Mouse (Mus musculus): ENCODE measurements around the gene Cgrrf1. TPM values are rescaled to one million over a fixed set of nuclear protein-coding genes. Genes with fewer than 3 reads are reported as not detected.
A peak's percentile ranks its signal among the peaks of the same experiment; 100 is the strongest.

The Cgrrf1 gene
- polyA plus RNA-seq, 1 experiment from 2014 or later, result 21.7 TPM

DNA sequence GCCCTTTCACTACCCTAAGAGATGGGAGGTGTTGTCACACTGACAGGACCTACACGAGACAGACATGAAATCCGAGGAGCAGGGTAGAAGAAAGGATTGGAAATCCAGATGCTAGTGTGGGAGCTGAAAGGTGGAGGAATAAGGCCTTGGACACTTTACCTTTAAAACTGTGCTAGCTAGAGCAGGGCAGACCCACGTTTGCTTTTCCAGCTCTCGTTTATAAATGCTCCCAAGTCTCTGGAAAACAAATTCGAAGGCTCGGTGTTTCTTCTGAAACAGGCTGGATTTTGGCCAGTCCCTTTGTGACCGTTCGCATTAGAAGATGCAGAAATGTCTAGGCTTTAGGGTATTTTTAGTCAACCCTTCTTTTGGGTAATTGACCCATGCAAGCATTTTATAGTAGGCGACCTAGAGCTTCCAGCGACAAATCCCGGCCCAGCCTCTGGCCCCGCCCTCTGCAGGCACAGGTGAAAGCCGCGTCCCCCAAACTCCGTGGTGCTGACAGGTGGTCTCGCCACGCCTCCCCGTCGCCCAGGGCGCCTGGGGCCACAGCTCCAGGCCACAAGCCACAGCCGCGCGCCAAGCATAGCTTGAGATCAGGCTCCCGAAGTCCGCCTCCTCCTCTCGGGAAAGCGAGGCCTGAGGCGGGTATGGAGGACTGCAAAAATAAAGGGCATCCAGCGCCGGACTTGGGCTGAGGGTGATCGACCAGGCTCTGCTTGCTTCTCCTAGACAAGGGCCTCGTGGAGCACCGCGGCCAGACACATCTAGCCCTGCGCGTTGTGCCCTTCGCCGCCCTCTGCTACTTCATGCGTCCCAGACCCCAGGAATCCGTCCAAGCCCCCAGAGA is 49.9 kb downstream of the Cgrrf1 start:
- H3K4me3 ChIP-seq, result peak overlapping the region; percentile 53
- H3K9me3 ChIP-seq (replicated peaks), result no peaks in the 10 kb centered on the region
- H3K27ac ChIP-seq, result no peak overlapping the region
- ATAC-seq, result peak; percentile 17; the same call in 1 of the 2 replicates
- WGBS (ENCODE audit: insufficient replicate concordance), result 10% methylated on average over 40 of the region's 40 CpGs
- peaks cover 74% of the 10 kb centered on the region for H3K27me3 ChIP-seq (replicated peaks)
- peaks cover 33% of the 10 kb centered on the region for H3K4me1 ChIP-seq
- H3K9ac ChIP-seq, result peak overlapping the region; percentile 41; the same call in 1 of the 2 replicates
- H3K36me3 ChIP-seq, result no peaks in the 10 kb centered on the region
- H3K4me2 ChIP-seq, result peak overlapping the region; percentile 74

- ATAC-seq, result peak; percentile 57
- no peaks in the 10 kb centered on the region for H3K9me3 ChIP-seq (replicated peaks)
- peak within 1 kb of the TSS; percentile 53 for H3K4me3 ChIP-seq
- peak within 1 kb of the TSS; percentile 41 for H3K9ac ChIP-seq
- H3K4me2 ChIP-seq, result peak within 1 kb of the TSS; percentile 74
- 2% methylated on average over 47 of the region's 54 CpGs for WGBS (ENCODE audit: insufficient replicate concordance)
- H3K4me1 ChIP-seq, result peaks cover 33% of the 10 kb centered on the region
- H3K36me3 ChIP-seq, result no peaks in the 10 kb centered on the region
- peaks cover 81% of the 10 kb centered on the region for H3K27me3 ChIP-seq (replicated peaks)
- H3K27ac ChIP-seq, result peak within 1 kb of the TSS; percentile 48; the same call in 1 of the 2 replicates
Observed at GRCm38 (mm10) chr14:46882431-46883067, 50.6 kb downstream of the Cgrrf1 start, which contains the start of gene Samd4. Gene Samd4, plus strand, starts transcription at chr14:46882854.

GRCm38 (mm10) chr14:46883068-46883870 is 51.3 kb downstream of the Cgrrf1 start:
- peak overlapping the region; percentile 41 for H3K9ac ChIP-seq
- peaks cover 81% of the 10 kb centered on the region for H3K27me3 ChIP-seq (replicated peaks)
- under 1% methylated on average over 67 of the region's 70 CpGs for WGBS (ENCODE audit: insufficient replicate concordance)
- H3K9me3 ChIP-seq (replicated peaks), result no peaks in the 10 kb centered on the region
- peak overlapping the region; percentile 74 for H3K4me2 ChIP-seq
- no peaks in the 10 kb centered on the region for H3K36me3 ChIP-seq
- peak overlapping the region; percentile 53 for H3K4me3 ChIP-seq
- H3K27ac ChIP-seq, result peak overlapping the region; percentile 48; the same call in 1 of the 2 replicates
- no peak; the same call in 1 of the 2 replicates for ATAC-seq
- peaks cover 33% of the 10 kb centered on the region for H3K4me1 ChIP-seq

DNA sequence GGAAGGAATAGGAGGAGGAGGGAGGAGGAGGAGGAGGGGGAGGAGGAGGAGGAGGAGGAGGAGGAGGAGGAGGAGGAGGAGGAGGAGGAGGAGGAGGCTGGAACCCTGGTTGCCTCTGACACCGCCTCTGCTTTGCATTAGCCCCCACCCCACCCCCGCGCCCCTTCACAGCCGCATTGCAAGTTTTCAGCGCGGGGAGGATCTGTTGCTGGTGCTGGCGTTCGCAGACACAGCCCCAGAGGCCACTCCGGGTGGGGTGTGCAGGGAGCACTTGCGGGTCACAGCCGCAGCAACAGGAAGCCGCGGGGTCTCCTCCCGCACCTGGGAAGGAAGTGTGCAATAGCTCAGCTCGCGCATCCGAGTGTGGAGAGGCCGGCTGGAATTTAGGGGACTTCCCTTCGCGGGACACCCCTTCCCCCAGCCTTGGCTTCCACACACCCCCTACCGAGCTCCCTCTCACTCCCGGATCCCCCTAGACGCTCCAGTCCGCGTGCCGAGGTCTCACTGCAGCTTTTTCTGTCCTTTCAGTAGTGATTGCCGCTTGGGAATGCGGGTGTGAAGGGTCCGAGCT is 52.0 kb downstream of the Cgrrf1 start:
- 3% methylated on average over 28 of the region's 29 CpGs for WGBS (ENCODE audit: insufficient replicate concordance)
- Histone ChIP-seq H3K9ac (0 out of 2 replicates have a peak overlapping the region, but pooled peaks have one; percentile 31), H3K4me1 (peaks cover 33% of the 10 kb centered on the region), H3K4me3 (peak overlapping the region; percentile 53), H3K9me3 (replicated peaks) (no peaks in the 10 kb centered on the region), H3K27me3 (replicated peaks) (peaks cover 78% of the 10 kb centered on the region), H3K4me2 (peak overlapping the region; percentile 74), H3K27ac (peak overlapping the region; percentile 40; the same call in 1 of the 2 replicates), H3K36me3 (no peaks in the 10 kb centered on the region)
- ATAC-seq, result no peak; the same call in 1 of the 2 replicates

DNA sequence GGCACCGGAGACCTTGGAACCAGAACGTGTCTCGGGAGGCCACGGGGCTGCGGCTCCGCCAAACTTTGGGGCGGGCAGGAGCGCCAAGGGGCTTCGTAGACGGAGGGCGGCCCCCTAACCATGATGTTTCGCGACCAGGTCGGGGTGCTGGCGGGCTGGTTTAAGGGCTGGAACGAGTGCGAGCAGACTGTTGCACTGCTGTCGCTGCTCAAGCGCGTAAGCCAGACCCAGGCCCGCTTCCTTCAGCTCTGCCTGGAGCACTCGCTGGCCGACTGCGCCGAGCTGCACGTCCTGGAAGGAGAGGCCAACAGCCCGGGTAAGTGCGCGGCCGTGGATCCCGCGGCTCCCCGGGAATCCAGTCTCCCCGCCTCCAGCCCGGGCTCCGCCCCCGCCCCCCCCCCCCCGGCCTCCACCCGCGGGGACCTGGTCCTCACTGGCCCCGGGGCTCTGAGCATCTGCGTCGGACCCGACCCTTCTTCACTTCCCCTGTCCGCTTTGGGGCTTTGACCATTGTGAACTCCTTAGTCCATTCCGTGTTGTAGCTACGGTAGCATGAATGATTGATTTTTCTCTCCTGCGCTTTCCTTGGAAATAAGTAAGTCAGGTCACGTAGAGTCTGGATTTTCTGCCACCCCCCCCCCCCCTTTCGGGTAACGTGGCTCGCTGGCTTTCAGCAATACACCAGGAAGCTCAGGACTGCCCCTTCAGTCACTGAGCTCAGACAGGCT is 52.9 kb downstream of the Cgrrf1 start:
- ATAC-seq, result peak; percentile 25; the same call in 1 of the 2 replicates
- Histone ChIP-seq H3K4me2 (peak overlapping the region; percentile 74), H3K9ac (peak overlapping the region; percentile 31; the same call in 1 of the 2 replicates), H3K27me3 (replicated peaks) (peaks cover 73% of the 10 kb centered on the region), H3K9me3 (replicated peaks) (no peaks in the 10 kb centered on the region), H3K4me1 (peaks cover 33% of the 10 kb centered on the region), H3K27ac (no peak overlapping the region), H3K4me3 (peak overlapping the region; percentile 53), H3K36me3 (no peaks in the 10 kb centered on the region)
- WGBS (ENCODE audit: insufficient replicate concordance), result 1% methylated on average over 52 of the region's 52 CpGs

- no peak overlapping the region for H3K27ac ChIP-seq
- no peak overlapping the region for H3K9ac ChIP-seq
- no peaks in the 10 kb centered on the region for H3K9me3 ChIP-seq (replicated peaks)
- peak overlapping the region; percentile 53 for H3K4me3 ChIP-seq
- peaks cover 33% of the 10 kb centered on the region for H3K4me1 ChIP-seq
- H3K36me3 ChIP-seq, result no peaks in the 10 kb centered on the region
- no peak for ATAC-seq
- peaks cover 69% of the 10 kb centered on the region for H3K27me3 ChIP-seq (replicated peaks)
- 3% methylated on average over 7 of the region's 7 CpGs for WGBS (ENCODE audit: insufficient replicate concordance)
- peak overlapping the region; percentile 74 for H3K4me2 ChIP-seq
Observed at GRCm38 (mm10) chr14:46885429-46885755, 53.5 kb downstream of the Cgrrf1 start.

DNA sequence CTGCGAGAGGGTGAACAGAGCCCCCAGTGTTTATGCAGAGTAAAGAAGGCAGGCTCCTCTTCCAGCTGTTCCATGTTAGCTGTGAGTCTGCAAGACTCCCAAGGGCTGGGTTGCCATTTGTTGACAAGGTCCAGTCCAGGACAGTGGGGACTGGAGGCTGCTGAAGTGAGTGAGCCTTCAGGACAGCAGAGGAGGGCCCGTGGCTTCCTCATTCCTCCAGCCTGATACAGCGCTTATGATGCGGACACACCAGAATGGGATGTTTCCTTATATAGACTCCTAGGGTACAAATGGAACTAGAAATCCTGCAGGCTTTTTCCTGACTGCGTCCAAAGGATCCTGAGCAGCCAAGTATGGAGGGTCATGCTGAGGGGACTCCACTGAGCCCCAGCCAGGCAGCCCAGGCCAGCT is 54.0 kb downstream of the Cgrrf1 start:
- peaks cover 33% of the 10 kb centered on the region for H3K4me1 ChIP-seq
- ATAC-seq, result no peak
- no peaks in the 10 kb centered on the region for H3K36me3 ChIP-seq
- WGBS (ENCODE audit: insufficient replicate concordance), result 19% methylated on average over 5 of the region's 5 CpGs
- H3K9me3 ChIP-seq (replicated peaks), result no peaks in the 10 kb centered on the region
- peaks cover 64% of the 10 kb centered on the region for H3K27me3 ChIP-seq (replicated peaks)
- H3K27ac ChIP-seq, result no peak overlapping the region
- H3K4me2 ChIP-seq, result peak overlapping the region; percentile 74
- H3K9ac ChIP-seq, result no peak overlapping the region
- 0 out of 2 replicates have a peak overlapping the region, but pooled peaks have one; percentile 53 for H3K4me3 ChIP-seq

DNA sequence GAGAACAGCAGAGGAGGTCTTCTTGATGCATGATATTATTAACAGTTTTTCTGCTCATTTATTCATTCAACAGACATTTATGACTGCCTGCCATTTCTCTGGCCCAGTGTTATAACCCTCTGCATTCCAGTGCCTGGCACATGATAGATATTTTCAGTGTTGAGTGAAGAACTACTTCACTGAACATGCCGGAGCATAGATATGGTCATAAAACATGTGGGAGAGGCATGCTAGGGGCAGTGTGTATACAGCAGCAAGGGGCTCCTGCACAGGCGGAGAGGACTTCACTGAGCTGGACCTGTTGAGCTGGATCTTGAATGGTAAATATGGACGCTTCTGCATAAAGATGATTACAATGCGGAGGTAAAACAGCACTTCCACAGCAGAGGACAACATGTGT is 57.2 kb downstream of the Cgrrf1 start:
- peaks cover 12% of the 10 kb centered on the region; the same call in 1 of the 2 replicates for H3K4me1 ChIP-seq
- WGBS (ENCODE audit: insufficient replicate concordance), result 61% methylated on average over 4 of the region's 4 CpGs
- ATAC-seq, result no peak

DNA sequence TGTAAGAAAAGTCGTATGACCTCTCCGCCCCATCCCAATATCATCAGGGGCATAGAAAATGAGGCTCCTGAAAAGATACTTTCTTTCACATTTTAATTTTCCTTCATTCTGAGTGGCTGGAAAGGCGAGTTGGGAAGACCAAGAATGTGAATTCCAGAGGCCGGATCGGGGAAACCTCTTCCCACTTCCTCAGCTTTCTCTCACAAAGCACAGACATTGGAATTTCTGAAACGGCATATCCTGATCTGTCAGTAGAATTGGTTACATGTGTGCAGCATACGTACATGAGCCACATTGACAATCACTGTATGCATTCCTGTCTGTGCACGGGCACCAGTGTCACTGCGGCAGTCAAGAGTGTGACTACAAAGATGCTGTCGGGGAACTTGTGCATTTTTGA is 62.0 kb downstream of the Cgrrf1 start:
- no peaks in the 10 kb centered on the region; the same call in 1 of the 2 replicates for H3K27me3 ChIP-seq (replicated peaks)
- no peak overlapping the region for H3K9ac ChIP-seq
- 76% methylated on average over 10 of the region's 10 CpGs for WGBS (ENCODE audit: insufficient replicate concordance)
- no peak overlapping the region for H3K4me2 ChIP-seq
- H3K36me3 ChIP-seq, result no peaks in the 10 kb centered on the region
- H3K4me1 ChIP-seq, result no peaks in the 10 kb centered on the region
- ATAC-seq, result no peak
- H3K9me3 ChIP-seq (replicated peaks), result no peaks in the 10 kb centered on the region
- no peak overlapping the region for H3K27ac ChIP-seq
- no peak overlapping the region for H3K4me3 ChIP-seq

More for the DNA sequence above, 57.2 kb downstream of the Cgrrf1 start:
- Histone ChIP-seq H3K9me3 (replicated peaks) (no peaks in the 10 kb centered on the region), H3K27ac (no peak overlapping the region), H3K9ac (no peak overlapping the region), H3K4me2 (no peak overlapping the region), H3K4me3 (no peak overlapping the region), H3K36me3 (no peaks in the 10 kb centered on the region), H3K27me3 (replicated peaks) (peaks cover 32% of the 10 kb centered on the region)

GRCm38 (mm10) chr14:46897953-46898352 is 66.0 kb downstream of the Cgrrf1 start:
- Histone ChIP-seq H3K9me3 (replicated peaks) (no peaks in the 10 kb centered on the region), H3K27ac (no peak overlapping the region), H3K4me1 (no peaks in the 10 kb centered on the region), H3K9ac (no peak overlapping the region), H3K27me3 (replicated peaks) (no peaks in the 10 kb centered on the region), H3K4me3 (no peak overlapping the region), H3K36me3 (no peaks in the 10 kb centered on the region), H3K4me2 (no peak overlapping the region)
- ATAC-seq, result no peak
- 68% methylated on average over 5 of the region's 5 CpGs for WGBS (ENCODE audit: insufficient replicate concordance)

- Histone ChIP-seq H3K9ac (no peak overlapping the region), H3K27ac (no peak overlapping the region), H3K4me1 (no peaks in the 10 kb centered on the region), H3K4me3 (no peak overlapping the region), H3K4me2 (no peak overlapping the region), H3K36me3 (no peaks in the 10 kb centered on the region), H3K9me3 (replicated peaks) (no peaks in the 10 kb centered on the region), H3K27me3 (replicated peaks) (no peaks in the 10 kb centered on the region)
- WGBS (ENCODE audit: insufficient replicate concordance), result 59% methylated on average over 3 of the region's 3 CpGs
- no peak for ATAC-seq
Observed at GRCm38 (mm10) chr14:46898626-46899025, 66.7 kb downstream of the Cgrrf1 start.
